Mouse (Mus musculus) NIH3T3 (cell line): ENCODE data around the gene Frmpd3.
A peak's percentile ranks its signal among the peaks of the same experiment; 100 is the strongest.

ENCODE experiments used
- DNase-seq: peaks from one replicate; pipeline ENCODE4 v3.0.0-alpha.2; 2012; ENCODE audit warnings: low read depth

Frmpd3 gene

DNA sequence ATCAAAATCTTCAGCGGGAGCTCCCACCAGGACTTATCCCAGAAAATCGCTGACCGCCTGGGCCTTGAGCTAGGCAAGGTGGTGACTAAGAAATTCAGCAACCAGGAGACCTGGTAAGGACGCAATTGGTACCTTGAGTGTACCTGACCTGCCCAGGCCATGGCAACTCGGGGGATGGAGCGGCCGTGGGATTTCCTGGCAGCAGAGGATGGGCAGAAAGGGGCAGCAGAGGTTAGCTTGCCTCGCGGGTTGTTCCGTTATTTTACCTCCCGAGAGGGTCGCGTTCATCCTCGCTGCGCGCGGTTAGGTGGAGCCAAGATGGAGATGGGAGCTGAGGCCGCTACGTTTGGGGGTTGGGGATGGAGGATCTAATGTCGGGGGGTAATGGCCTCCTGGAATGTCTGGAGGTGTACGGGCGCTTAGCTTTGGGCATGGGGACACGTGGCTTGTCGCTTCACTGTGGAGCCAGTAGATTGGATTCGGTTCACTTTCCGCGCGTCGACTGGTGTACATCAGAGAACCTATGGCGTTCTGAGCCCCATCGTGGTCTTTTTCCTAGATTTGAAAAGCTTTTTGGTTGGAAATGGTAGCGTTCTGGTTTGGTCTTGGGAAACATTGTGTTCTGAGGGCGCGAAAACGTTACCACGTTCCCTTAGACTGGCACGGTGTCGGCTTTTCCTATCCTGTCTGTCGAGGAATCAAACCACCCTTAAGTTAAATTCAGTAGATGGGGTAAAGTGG lies 114.9 kb downstream of the Frmpd3 start:
- peak; percentile 10 for DNase-seq

DNA sequence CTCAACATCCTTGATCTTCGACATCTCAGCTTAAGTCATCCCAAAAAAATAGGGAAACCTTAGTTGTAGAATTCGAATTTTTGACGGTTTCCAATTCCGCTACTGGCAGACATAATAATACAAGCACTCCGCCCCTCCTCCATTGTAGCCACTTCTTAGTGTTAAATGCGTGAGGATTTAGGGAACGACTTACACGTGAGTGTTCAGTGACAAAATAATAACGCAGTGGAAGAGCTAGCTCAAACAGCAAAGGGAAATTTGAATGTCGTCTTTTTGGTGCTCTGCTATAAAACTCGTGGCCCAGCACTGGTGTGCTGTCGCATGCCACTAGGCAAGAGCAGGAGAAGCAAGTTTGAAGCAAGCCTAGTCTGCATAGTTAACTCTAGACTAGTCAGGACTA lies 115.4 kb downstream of the Frmpd3 start:
- DNase-seq: peak; percentile 2

DNA sequence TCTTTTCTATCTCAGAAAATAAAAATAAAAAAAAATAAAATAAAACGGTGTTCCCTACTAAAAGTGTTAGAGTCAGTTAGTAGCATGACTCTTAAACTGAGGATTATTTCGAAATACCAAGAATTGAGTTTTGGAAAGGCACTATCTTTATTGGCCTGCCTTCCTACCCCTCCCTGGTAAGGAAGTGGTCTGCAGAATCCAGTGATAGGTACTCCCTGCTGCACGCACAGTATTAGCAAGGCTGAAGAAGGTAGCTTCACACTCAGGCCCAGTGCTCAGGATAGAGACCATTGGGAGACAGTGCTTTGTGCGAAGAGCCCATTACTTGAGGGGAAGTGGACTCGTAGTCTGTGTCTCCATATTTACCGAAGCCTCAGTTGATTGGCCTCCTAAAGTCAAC lies 136.2 kb downstream of the Frmpd3 start:
- no peak for DNase-seq

DNA sequence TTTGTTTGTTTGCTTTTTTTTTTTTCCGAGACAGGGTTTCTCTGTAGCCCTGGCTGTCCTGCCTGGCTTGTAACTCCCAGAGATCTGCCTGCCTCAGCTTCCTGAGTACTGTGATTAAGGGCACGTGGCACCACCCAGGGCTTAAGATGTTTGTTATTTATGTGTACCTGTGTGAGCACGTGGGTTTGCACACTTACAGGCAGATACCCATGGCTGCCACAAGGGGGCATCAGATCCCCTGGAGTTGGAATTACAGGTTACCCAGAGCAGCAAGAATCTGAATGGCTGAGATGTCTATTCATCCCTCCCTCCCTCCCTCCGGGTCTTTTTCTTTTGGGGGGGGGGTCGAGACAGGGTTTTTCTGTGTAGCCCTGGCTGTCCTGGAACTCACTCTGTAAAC lies 137.1 kb downstream of the Frmpd3 start:
- DNase-seq: peak; percentile 54
